Mouse (Mus musculus) limb, embryonic 10.5 days (tissue): ENCODE measurements around the gene 2310039H08Rik. TPM values are rescaled to one million over a fixed set of nuclear protein-coding genes. Genes with fewer than 3 reads are reported as not detected.

Source experiments
- DNase-seq: peaks from one replicate; pipeline ENCODE4 v3.0.0-alpha.2; 2017; ENCODE audit warnings: low spot score
- H3K27ac ChIP-seq: fragments of 300-500 bp; sonication (generic); 2 replicates; pipeline ENCODE4 v1.5.1; 2016; ENCODE audit warnings: mild to moderate bottlenecking
- H3K27me3 ChIP-seq: fragments of 300-500 bp; sonication (generic); 2 replicates; pipeline ENCODE4 v1.6.1; 2016; ENCODE audit warnings: low read depth, mild to moderate bottlenecking; ENCODE audit not compliant: poor library complexity, severe bottlenecking
- H3K36me3 ChIP-seq: fragments of 300-500 bp; sonication (generic); 2 replicates; pipeline ENCODE4 v1.6.1; 2016; ENCODE audit warnings: mild to moderate bottlenecking, moderate library complexity
- H3K4me1 ChIP-seq: fragments of 300-500 bp; sonication (generic); 2 replicates; pipeline ENCODE4 v1.6.1; 2016
- H3K4me3 ChIP-seq: fragments of 300-500 bp; sonication (generic); 2 replicates; pipeline ENCODE4 v1.5.1; 2016; ENCODE audit warnings: mild to moderate bottlenecking, moderate library complexity
- H3K9me3 ChIP-seq: fragments of 300-500 bp; sonication (generic); replicated peaks from 2 replicates; pipeline ENCODE4 v1.6.1; 2016; ENCODE audit warnings: mild to moderate bottlenecking
- WGBS: fragments of 180-500 bp; shearing (Covaris S2); methylation state at CpG from one replicate; pipeline ENCODE4 v1.1.7; 2016; 5-methylcytosine and 5-hydroxymethylcytosine counted together
- polyA plus RNA-seq: library from polyadenylated mRNA; unstranded; fragments of >200 nt; fragmentation: Nextera tagmentation; extraction: Ambion mirVana; gene quantifications from 2 replicates; pipeline ENCODE4 v1.2.1, GENCODE M21; 2016

2310039H08Rik gene
- polyA plus RNA-seq, 1 experiment from 2014 or later = 34.2 TPM

- no peaks in the 10 kb centered on the region for H3K9me3 ChIP-seq
- peaks cover 11% of the 10 kb centered on the region for H3K4me1 ChIP-seq
- no peak overlapping the region for H3K4me3 ChIP-seq
- H3K27me3 ChIP-seq = no peaks in the 10 kb centered on the region
- DNase-seq = no peak
- peaks cover 33% of the 10 kb centered on the region for H3K36me3 ChIP-seq
- WGBS = 91% methylated on average over 4 of the region's 4 CpGs
- H3K27ac ChIP-seq = no peak overlapping the region
Observed at GRCm38 (mm10) chr17:46796743-46797142, 24.3 kb downstream of the 2310039H08Rik start.

- Histone ChIP-seq H3K4me3 (no peak overlapping the region), H3K36me3 (peaks cover 39% of the 10 kb centered on the region), H3K27me3 (no peaks in the 10 kb centered on the region), H3K4me1 (peaks cover 11% of the 10 kb centered on the region), H3K9me3 (no peaks in the 10 kb centered on the region), H3K27ac (no peak overlapping the region)
- 39% methylated on average over 8 of the region's 8 CpGs for WGBS
- DNase-seq = no peak
Observed at GRCm38 (mm10) chr17:46797386-46797785, 25.0 kb downstream of the 2310039H08Rik start.

GRCm38 (mm10) chr17:46799680-46800079 is 27.2 kb downstream of the 2310039H08Rik start:
- Histone ChIP-seq H3K4me1 (peaks cover 11% of the 10 kb centered on the region), H3K27me3 (no peaks in the 10 kb centered on the region), H3K9me3 (no peaks in the 10 kb centered on the region), H3K4me3 (no peak overlapping the region), H3K27ac (no peak overlapping the region), H3K36me3 (peaks cover 42% of the 10 kb centered on the region)
- 86% methylated on average over 10 of the region's 10 CpGs for WGBS
- no peak for DNase-seq

- H3K36me3 ChIP-seq = peaks cover 55% of the 10 kb centered on the region
- no peaks in the 10 kb centered on the region for H3K27me3 ChIP-seq
- WGBS = 88% methylated on average over 6 of the region's 6 CpGs
- no peak for DNase-seq
- peaks cover 11% of the 10 kb centered on the region for H3K4me1 ChIP-seq
- H3K4me3 ChIP-seq = no peak overlapping the region
- H3K9me3 ChIP-seq = no peaks in the 10 kb centered on the region
- no peak overlapping the region for H3K27ac ChIP-seq
Observed at GRCm38 (mm10) chr17:46801761-46802160, 29.3 kb downstream of the 2310039H08Rik start.

- Histone ChIP-seq H3K9me3 (no peaks in the 10 kb centered on the region), H3K4me3 (no peak overlapping the region), H3K36me3 (peaks cover 57% of the 10 kb centered on the region), H3K27me3 (no peaks in the 10 kb centered on the region), H3K27ac (no peak overlapping the region), H3K4me1 (no peaks in the 10 kb centered on the region)
- WGBS = 95% methylated on average over 10 of the region's 10 CpGs
- no peak for DNase-seq
Observed at GRCm38 (mm10) chr17:46808376-46808775, 35.9 kb downstream of the 2310039H08Rik start.

GRCm38 (mm10) chr17:46809131-46809830 is 36.8 kb downstream of the 2310039H08Rik start:
- no peak overlapping the region for H3K4me3 ChIP-seq
- H3K4me1 ChIP-seq = no peaks in the 10 kb centered on the region
- H3K36me3 ChIP-seq = peaks cover 62% of the 10 kb centered on the region
- no peaks in the 10 kb centered on the region for H3K27me3 ChIP-seq
- H3K9me3 ChIP-seq = no peaks in the 10 kb centered on the region
- H3K27ac ChIP-seq = no peak overlapping the region
- DNase-seq = no peak
- 88% methylated on average over 6 of the region's 6 CpGs for WGBS

GRCm38 (mm10) chr17:46810672-46811071 is 38.2 kb downstream of the 2310039H08Rik start:
- H3K4me3 ChIP-seq = no peak overlapping the region
- H3K27ac ChIP-seq = no peak overlapping the region
- H3K9me3 ChIP-seq = no peaks in the 10 kb centered on the region
- H3K36me3 ChIP-seq = peaks cover 59% of the 10 kb centered on the region
- DNase-seq = no peak
- WGBS = 82% methylated on average over 3 of the region's 3 CpGs
- H3K27me3 ChIP-seq = no peaks in the 10 kb centered on the region
- H3K4me1 ChIP-seq = no peaks in the 10 kb centered on the region

- WGBS = 82% methylated on average over 1 of the region's 1 CpGs
- Histone ChIP-seq H3K4me3 (no peak overlapping the region), H3K4me1 (no peaks in the 10 kb centered on the region), H3K9me3 (no peaks in the 10 kb centered on the region), H3K27me3 (no peaks in the 10 kb centered on the region), H3K36me3 (peaks cover 48% of the 10 kb centered on the region), H3K27ac (no peak overlapping the region)
- DNase-seq = no peak
Observed at GRCm38 (mm10) chr17:46812442-46812841, 40.0 kb downstream of the 2310039H08Rik start.

- H3K27me3 ChIP-seq = no peaks in the 10 kb centered on the region
- H3K4me1 ChIP-seq = no peaks in the 10 kb centered on the region
- no peak overlapping the region for H3K27ac ChIP-seq
- DNase-seq = no peak
- no peaks in the 10 kb centered on the region for H3K9me3 ChIP-seq
- WGBS = 87% methylated on average over 8 of the region's 8 CpGs
- no peak overlapping the region for H3K4me3 ChIP-seq
- H3K36me3 ChIP-seq = peaks cover 42% of the 10 kb centered on the region
Observed at GRCm38 (mm10) chr17:46813637-46814036, 41.2 kb downstream of the 2310039H08Rik start.

- Histone ChIP-seq H3K27ac (no peak overlapping the region), H3K4me1 (no peaks in the 10 kb centered on the region), H3K27me3 (no peaks in the 10 kb centered on the region), H3K4me3 (no peak overlapping the region), H3K36me3 (peaks cover 42% of the 10 kb centered on the region), H3K9me3 (no peaks in the 10 kb centered on the region)
- 91% methylated on average over 6 of the region's 6 CpGs for WGBS
- DNase-seq = no peak
Observed at GRCm38 (mm10) chr17:46814497-46814896, 42.1 kb downstream of the 2310039H08Rik start.

- WGBS = 72% methylated on average over 13 of the region's 13 CpGs
- Histone ChIP-seq H3K4me3 (no peak overlapping the region), H3K4me1 (no peaks in the 10 kb centered on the region), H3K36me3 (peaks cover 40% of the 10 kb centered on the region), H3K27ac (no peak overlapping the region), H3K27me3 (no peaks in the 10 kb centered on the region), H3K9me3 (no peaks in the 10 kb centered on the region)
- no peak for DNase-seq
Observed at GRCm38 (mm10) chr17:46816306-46816705, 43.9 kb downstream of the 2310039H08Rik start.

GRCm38 (mm10) chr17:46817734-46818158 is 45.3 kb downstream of the 2310039H08Rik start:
- no peaks in the 10 kb centered on the region for H3K9me3 ChIP-seq
- 93% methylated on average over 12 of the region's 12 CpGs for WGBS
- no peaks in the 10 kb centered on the region for H3K27me3 ChIP-seq
- H3K36me3 ChIP-seq = peaks cover 40% of the 10 kb centered on the region
- no peak overlapping the region for H3K4me3 ChIP-seq
- no peak overlapping the region for H3K27ac ChIP-seq
- H3K4me1 ChIP-seq = no peaks in the 10 kb centered on the region
- DNase-seq = no peak

- Histone ChIP-seq H3K27me3 (no peaks in the 10 kb centered on the region), H3K4me3 (no peak overlapping the region), H3K36me3 (peaks cover 60% of the 10 kb centered on the region), H3K4me1 (no peaks in the 10 kb centered on the region), H3K9me3 (no peaks in the 10 kb centered on the region), H3K27ac (no peak overlapping the region)
- WGBS = 92% methylated on average over 7 of the region's 7 CpGs
- DNase-seq = no peak
Observed at GRCm38 (mm10) chr17:46820628-46821027, 48.2 kb downstream of the 2310039H08Rik start.
